Mouse (Mus musculus) neural tube, embryonic 13.5 days (tissue): ENCODE data around the gene Scai. TPM values are rescaled to one million over a fixed set of nuclear protein-coding genes. Genes with fewer than 3 reads are reported as not detected.

Experiments
- ATAC-seq: fragments of 200-750 bp; cut with Nextera tagmentation; 2 replicates; pipeline ENCODE4 v1.8.0; 2017; ENCODE audit warnings: low read depth, mild to moderate bottlenecking, moderate TSS enrichment, moderate library complexity
- H3K27ac ChIP-seq: fragments of 300-500 bp; sonication (generic); replicated peaks from 2 replicates; pipeline ENCODE4 v1.5.1; 2015; ENCODE audit warnings: moderate library complexity, mild to moderate bottlenecking, inconsistent platforms
- H3K27me3 ChIP-seq: fragments of 300-500 bp; sonication (generic); 2 replicates; pipeline ENCODE4 v1.6.1; 2015; ENCODE audit warnings: mild to moderate bottlenecking, inconsistent platforms
- H3K36me3 ChIP-seq: fragments of 300-500 bp; sonication (generic); 2 replicates; pipeline ENCODE4 v1.6.1; 2015; ENCODE audit warnings: mild to moderate bottlenecking, inconsistent platforms
- H3K4me1 ChIP-seq: fragments of 300-500 bp; sonication (generic); replicated peaks from 2 replicates; pipeline ENCODE4 v1.6.1; 2015; ENCODE audit warnings: inconsistent platforms
- H3K4me2 ChIP-seq: fragments of 300-500 bp; sonication (generic); 2 replicates; pipeline ENCODE4 v1.6.1; 2015; ENCODE audit warnings: inconsistent platforms, mild to moderate bottlenecking, moderate library complexity
- H3K4me3 ChIP-seq: fragments of 300-500 bp; sonication (generic); 2 replicates; pipeline ENCODE4 v1.5.1; 2015; ENCODE audit warnings: mild to moderate bottlenecking, inconsistent platforms
- H3K9ac ChIP-seq: fragments of 300-500 bp; sonication (generic); 2 replicates; pipeline ENCODE4 v1.6.1; 2015; ENCODE audit warnings: moderate library complexity, mild to moderate bottlenecking, inconsistent platforms
- H3K9me3 ChIP-seq: fragments of 300-500 bp; sonication (generic); 2 replicates; pipeline ENCODE4 v1.6.1; 2016; ENCODE audit warnings: inconsistent platforms
- WGBS: fragments of 180-500 bp; shearing (Covaris S2); methylation state at CpG from one replicate; pipeline ENCODE4 v1.1.7; 2015; 5-methylcytosine and 5-hydroxymethylcytosine counted together
- polyA plus RNA-seq: library from polyadenylated mRNA; unstranded; fragments of >200 nt; fragmentation: Nextera tagmentation; extraction: Ambion mirVana; gene quantifications from 2 replicates; pipeline ENCODE4 v1.2.1, GENCODE M21; 2015

Gene Scai
- polyA plus RNA-seq, 1 experiment from 2014 or later, result 15.9 TPM

DNA sequence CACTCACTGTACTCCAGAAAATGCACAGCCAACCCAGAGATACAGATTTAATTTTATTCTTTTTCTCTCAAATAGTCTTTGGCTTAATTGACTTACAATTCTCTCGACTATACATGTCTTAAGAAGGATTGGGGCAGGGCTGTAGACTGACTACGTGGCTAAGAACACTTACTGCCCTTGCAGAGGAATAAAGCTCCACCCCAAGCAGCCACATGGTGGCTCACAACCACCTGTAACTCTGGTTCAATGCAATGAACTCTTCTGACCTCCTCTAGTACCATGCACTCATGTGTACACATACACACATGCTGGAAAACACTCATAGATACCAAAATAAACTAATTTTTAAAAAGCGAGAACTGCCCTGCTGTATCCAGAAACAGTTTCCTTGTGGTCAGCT is 4.6 kb downstream of the Scai start:
- H3K9ac ChIP-seq, result no peak overlapping the region
- no peaks in the 10 kb centered on the region for H3K9me3 ChIP-seq
- H3K36me3 ChIP-seq, result peaks cover 30% of the 10 kb centered on the region
- 78% methylated on average over 3 of the region's 3 CpGs for WGBS
- ATAC-seq, result no peak
- peaks cover 20% of the 10 kb centered on the region for H3K4me1 ChIP-seq
- no peak overlapping the region for H3K4me2 ChIP-seq
- no peak overlapping the region for H3K4me3 ChIP-seq
- H3K27ac ChIP-seq, result no peak overlapping the region
- H3K27me3 ChIP-seq, result no peaks in the 10 kb centered on the region

DNA sequence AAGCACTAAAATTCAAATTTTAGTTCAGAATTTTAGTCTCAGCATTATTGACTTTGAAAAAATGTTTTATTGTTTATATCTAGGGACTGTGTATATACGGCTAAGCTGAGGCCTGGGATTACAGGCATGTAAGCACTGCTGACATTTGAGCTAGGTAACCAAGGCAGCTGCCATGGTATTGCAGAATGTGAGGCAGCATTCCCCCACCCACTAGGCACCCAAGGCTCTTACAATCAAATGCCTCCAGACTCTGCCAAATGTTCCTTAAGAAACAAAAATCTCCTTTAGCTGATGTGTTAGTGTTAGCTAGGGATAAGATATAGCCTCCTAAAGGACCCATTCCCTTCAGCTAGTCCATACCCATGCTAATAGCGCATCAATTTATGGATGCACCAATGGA is 6.9 kb downstream of the Scai start:
- Histone ChIP-seq H3K4me1 (peaks cover 7% of the 10 kb centered on the region), H3K4me3 (no peak overlapping the region), H3K9me3 (no peaks in the 10 kb centered on the region), H3K9ac (no peak overlapping the region), H3K4me2 (no peak overlapping the region), H3K27me3 (no peaks in the 10 kb centered on the region), H3K36me3 (peaks cover 47% of the 10 kb centered on the region), H3K27ac (no peak overlapping the region)
- 88% methylated on average over 2 of the region's 2 CpGs for WGBS
- no peak for ATAC-seq

DNA sequence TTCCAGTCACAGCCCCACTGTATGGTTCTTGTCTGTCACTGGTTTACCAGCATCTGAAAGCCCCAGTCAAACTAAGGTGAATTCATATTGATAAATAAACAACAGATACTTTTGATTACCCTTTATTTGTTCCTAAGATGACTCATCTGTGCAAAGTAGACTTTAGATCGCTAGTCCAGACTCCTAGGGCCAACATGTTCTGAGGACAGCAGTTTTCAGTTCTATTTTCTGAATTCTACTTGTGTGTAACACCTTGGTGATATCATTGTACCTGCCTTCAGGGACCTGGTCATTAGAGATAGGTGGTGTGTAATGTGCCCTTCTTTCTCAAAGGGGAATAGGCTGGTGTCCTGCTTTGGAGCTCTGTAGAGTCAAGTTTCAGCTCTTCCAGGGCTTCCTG is 29.5 kb downstream of the Scai start:
- H3K4me1 ChIP-seq, result 0 out of 2 replicates have a peak, but pooled peaks cover 4% of the 10 kb centered on the region
- H3K27ac ChIP-seq, result no peak overlapping the region
- H3K36me3 ChIP-seq, result peaks cover 6% of the 10 kb centered on the region
- no peaks in the 10 kb centered on the region for H3K27me3 ChIP-seq
- H3K4me3 ChIP-seq, result no peak overlapping the region
- ATAC-seq, result no peak
- H3K9me3 ChIP-seq, result no peaks in the 10 kb centered on the region
- no peak overlapping the region for H3K4me2 ChIP-seq
- no peak overlapping the region for H3K9ac ChIP-seq
- 95% methylated on average over 1 of the region's 1 CpGs for WGBS

DNA sequence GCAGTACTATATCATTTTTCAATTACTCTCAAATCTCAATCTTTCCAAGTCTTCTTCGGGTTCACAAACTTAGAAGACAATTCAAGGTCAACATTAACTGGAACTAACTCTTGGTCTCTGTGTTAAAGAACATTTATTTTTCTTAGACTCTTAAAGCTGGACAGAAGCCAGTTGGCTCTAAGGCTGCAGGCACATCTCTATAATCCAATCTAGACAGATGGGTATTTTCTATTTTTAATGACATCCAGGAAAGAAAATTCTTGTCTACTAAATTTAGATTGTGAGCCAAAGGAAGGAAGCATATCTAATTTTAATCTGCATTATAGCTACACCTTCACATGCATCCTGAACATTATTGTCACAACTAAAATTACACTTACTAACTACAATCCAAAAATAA is 32.6 kb downstream of the Scai start:
- no peak overlapping the region for H3K4me2 ChIP-seq
- no peak for ATAC-seq
- no peak overlapping the region for H3K27ac ChIP-seq
- H3K9me3 ChIP-seq, result no peaks in the 10 kb centered on the region
- peaks cover 10% of the 10 kb centered on the region for H3K36me3 ChIP-seq
- WGBS, result 91% methylated on average over 1 of the region's 1 CpGs
- 0 out of 2 replicates have a peak, but pooled peaks cover 4% of the 10 kb centered on the region for H3K4me1 ChIP-seq
- no peak overlapping the region for H3K4me3 ChIP-seq
- no peaks in the 10 kb centered on the region for H3K27me3 ChIP-seq
- H3K9ac ChIP-seq, result no peak overlapping the region

DNA sequence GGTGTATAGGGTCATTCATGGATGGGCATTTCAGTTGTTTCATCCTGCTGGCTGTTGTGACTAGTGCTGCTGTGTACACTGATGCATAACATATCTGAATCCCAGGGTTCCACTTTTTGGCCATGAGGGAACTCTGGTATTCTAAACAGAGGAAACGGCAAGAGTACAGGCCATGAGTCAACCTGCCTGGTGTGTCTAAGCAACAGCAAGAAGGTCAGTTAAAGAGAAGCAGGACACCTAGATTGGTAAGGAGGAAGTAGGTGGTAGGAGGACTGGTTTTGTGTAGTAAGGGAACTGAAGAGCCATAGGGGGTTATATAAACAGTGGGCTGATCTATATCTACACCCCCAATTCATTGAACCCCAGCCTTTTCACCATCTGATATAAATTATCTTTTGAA is 33.7 kb downstream of the Scai start:
- whole genome bisulfite sequencing, result 55% methylated on average over 1 of the region's 1 CpGs
- H3K27me3 ChIP-seq, result no peaks in the 10 kb centered on the region

DNA sequence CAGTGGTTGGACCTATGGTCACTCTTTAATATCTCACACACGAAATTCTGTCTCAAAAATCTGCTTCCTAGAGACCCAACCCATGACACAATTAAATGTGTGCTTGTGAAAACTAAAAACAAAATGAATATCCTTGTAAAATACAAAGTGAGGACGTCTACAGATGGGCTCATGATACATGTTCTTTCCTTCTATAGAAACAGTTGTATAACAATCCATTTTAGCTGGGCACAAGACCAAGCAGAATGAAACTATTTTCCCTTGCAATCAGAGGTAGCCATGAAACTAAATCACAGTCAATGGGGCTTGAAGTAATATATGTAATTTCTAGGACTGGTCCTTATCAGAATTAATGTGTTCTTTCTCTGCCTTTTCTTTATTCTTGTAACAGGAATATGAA is 39.6 kb downstream of the Scai start:
- WGBS, result 84% methylated on average over 2 of the region's 2 CpGs
- no peak overlapping the region for H3K4me3 ChIP-seq
- ATAC-seq, result no peak

More for the DNA sequence above, 33.7 kb downstream of the Scai start:
- H3K9me3 ChIP-seq, result no peaks in the 10 kb centered on the region
- no peak overlapping the region for H3K27ac ChIP-seq
- H3K4me3 ChIP-seq, result no peak overlapping the region
- 0 out of 2 replicates have a peak, but pooled peaks cover 4% of the 10 kb centered on the region for H3K4me1 ChIP-seq
- ATAC-seq, result no peak
- H3K9ac ChIP-seq, result no peak overlapping the region
- H3K36me3 ChIP-seq, result peaks cover 10% of the 10 kb centered on the region
- no peak overlapping the region for H3K4me2 ChIP-seq

DNA sequence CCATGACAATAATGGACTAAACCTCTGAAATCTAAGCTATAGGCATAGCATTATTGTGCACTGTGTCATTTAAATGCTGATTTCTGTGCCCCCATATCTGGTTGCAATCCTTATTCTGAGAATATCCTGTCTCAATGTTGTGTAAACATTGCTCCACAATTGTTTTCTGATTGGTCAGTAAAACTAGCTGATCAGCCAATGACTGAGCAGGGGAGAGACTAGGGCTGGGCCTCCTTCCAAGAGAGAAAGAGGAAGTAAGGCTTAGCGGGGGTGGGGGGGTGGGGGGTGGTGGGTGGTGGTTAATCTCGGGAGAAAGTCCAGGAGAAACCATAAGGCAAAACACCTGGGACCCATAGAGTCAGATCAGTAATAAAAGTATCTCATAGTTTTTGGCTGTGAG is 42.5 kb downstream of the Scai start:
- Histone ChIP-seq H3K27me3 (no peaks in the 10 kb centered on the region), H3K4me3 (no peak overlapping the region), H3K4me1 (no peaks in the 10 kb centered on the region), H3K36me3 (0 out of 2 replicates have a peak, but pooled peaks cover 3% of the 10 kb centered on the region), H3K9me3 (no peaks in the 10 kb centered on the region), H3K9ac (no peak overlapping the region), H3K27ac (no peak overlapping the region), H3K4me2 (no peak overlapping the region)
- WGBS, result 72% methylated on average over 2 of the region's 2 CpGs
- ATAC-seq, result no peak

More for the DNA sequence above, 39.6 kb downstream of the Scai start:
- Histone ChIP-seq H3K9me3 (no peaks in the 10 kb centered on the region), H3K36me3 (peaks cover 7% of the 10 kb centered on the region; the same call in 1 of the 2 replicates), H3K4me2 (no peak overlapping the region), H3K9ac (no peak overlapping the region), H3K27ac (no peak overlapping the region), H3K4me1 (no peaks in the 10 kb centered on the region), H3K27me3 (no peaks in the 10 kb centered on the region)

DNA sequence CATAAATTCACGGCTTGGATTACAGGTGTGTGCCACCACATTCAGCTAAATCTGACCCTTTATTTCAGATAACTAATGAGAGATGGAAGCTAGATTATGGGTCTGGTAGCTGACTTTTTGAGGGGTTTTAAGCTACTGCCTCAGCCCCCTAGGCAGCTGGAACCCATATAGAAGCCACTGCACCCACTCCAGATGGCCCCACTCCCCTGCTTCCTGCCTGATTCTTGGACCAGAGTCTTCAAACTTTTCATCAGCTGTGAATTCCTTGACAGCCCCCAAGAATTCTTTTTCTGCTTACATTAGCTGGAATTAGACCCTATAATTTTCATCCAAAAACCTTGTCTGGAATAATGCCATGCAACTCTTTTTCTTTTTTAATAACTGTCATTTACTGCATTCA is 44.1 kb downstream of the Scai start:
- H3K27ac ChIP-seq, result no peak overlapping the region
- H3K4me1 ChIP-seq, result no peaks in the 10 kb centered on the region
- H3K36me3 ChIP-seq, result 0 out of 2 replicates have a peak, but pooled peaks cover 3% of the 10 kb centered on the region
- no peak overlapping the region for H3K4me2 ChIP-seq
- H3K9ac ChIP-seq, result no peak overlapping the region
- no peaks in the 10 kb centered on the region for H3K9me3 ChIP-seq
- H3K4me3 ChIP-seq, result no peak overlapping the region
- 92% methylated on average over 1 of the region's 1 CpGs for WGBS
- no peak for ATAC-seq
- H3K27me3 ChIP-seq, result no peaks in the 10 kb centered on the region

DNA sequence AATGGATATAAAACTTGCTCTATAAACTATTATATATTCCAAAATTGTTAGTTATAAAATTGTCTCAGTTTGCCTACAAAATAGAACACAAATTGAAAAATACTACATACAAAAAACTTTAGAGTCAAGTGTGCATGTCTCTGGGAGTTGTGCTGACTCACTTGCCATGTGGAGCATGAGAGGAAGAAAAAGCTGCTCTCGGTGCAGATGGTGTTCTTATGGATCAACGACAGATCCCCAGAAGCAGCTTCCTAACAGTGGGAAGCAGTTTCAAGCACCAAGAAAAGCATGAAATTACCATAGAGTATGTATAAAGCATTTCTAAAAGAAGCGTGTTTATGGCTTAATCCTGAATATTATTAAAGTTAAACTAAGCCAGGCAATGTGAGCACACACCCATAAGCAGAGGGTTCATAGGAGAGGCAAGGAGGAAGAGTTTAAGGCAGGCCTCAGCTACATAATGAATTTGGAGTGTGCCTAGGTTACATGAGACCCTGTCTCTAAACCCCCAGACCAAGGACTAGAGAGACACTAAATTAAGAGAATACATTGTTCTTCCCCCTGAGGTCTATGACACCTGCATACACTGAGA is 48.1 kb downstream of the Scai start:
- no peaks in the 10 kb centered on the region for H3K4me1 ChIP-seq
- no peak overlapping the region for H3K27ac ChIP-seq
- H3K9ac ChIP-seq, result no peak overlapping the region
- H3K36me3 ChIP-seq, result no peaks in the 10 kb centered on the region
- no peak for ATAC-seq
- H3K4me3 ChIP-seq, result no peak overlapping the region
- H3K4me2 ChIP-seq, result no peak overlapping the region
- 73% methylated on average over 3 of the region's 3 CpGs for WGBS
- no peaks in the 10 kb centered on the region for H3K27me3 ChIP-seq
- no peaks in the 10 kb centered on the region for H3K9me3 ChIP-seq

DNA sequence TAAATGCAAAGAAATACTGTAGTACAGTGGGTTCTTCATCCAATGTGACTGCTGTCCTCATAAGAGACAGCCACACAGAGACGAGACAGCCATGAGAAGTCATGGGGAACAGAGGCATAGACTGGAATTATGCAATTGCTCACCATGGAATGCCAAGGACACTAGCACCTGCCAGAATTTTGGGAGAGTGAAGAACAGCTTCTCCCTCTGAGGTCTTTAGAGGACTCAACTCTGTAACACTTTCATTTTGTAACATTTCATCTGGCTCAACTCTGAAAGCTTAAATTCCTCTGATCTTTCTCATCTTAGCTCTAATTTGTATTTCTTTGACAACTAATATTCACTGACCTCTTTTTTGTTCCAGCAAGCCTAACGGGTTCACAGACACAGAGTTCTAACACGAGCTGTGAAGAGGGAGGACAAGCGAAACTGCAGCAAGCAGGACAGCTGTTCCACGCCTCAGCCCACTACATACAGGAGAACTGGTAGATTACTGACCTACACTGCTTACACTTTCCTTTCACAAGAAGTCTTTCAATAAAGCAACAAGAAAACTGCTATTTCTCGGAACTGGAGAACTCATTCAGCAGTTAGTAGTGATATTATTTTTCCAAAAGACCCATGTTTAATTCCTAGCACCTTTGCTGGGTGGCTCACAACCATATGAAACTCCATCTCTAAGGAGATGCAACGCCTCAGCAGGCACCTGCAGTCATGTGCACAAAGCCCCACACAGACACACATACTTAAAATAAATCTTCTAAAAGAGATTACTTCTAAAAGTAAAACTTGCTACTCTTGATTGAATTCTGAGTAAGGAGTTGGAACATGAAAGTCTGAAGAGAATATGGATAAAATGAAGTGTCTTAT is 49.7 kb downstream of the Scai start:
- no peaks in the 10 kb centered on the region for H3K4me1 ChIP-seq
- WGBS, result 92% methylated on average over 7 of the region's 7 CpGs

DNA sequence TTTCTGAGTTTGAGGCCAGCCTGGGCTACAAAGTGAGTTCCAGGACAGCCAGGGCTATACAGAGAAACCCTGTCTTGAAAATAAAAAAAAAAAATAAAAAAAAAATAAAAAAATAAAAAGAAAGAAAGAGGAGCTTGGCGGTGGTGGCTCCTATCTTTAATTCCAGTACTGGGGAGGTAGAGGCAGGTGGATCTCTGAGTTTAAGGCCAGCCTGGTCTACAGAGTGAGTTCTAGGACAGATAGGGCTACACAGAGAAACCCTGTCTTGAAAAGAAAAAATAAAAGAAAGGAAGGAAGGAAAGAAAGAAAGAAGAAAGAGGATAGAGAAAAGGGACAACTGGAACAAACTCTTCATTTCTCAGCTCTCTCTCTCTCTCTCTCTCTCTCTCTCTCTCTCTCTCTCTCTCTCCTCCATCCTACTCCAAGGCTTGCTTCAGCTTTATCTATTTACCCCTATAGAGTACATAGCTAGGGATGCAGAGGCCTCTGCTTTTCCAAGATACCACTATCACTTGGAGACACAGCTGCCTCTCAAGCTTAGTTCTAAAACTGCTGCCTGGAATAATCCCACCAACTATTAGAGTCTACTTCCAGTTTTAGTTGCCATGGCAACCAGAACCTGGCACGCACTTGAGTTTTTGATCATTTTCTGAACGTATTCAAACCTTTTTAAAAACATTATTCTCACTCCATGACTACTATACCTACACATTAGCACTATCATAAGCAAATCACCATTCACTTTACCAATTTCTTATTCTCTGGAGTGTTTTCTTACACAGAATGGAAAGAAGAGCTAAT is 60.8 kb downstream of the Scai start:
- Histone ChIP-seq H3K4me1 (no peaks in the 10 kb centered on the region), H3K27ac (no peak overlapping the region), H3K27me3 (no peaks in the 10 kb centered on the region), H3K4me2 (no peak overlapping the region), H3K9ac (no peak overlapping the region), H3K9me3 (no peaks in the 10 kb centered on the region), H3K4me3 (no peak overlapping the region), H3K36me3 (peaks cover 13% of the 10 kb centered on the region; the same call in 1 of the 2 replicates)
- 84% methylated on average over 3 of the region's 3 CpGs for WGBS
- ATAC-seq, result no peak

More for the DNA sequence above, 49.7 kb downstream of the Scai start:
- Histone ChIP-seq H3K27ac (no peak overlapping the region), H3K27me3 (no peaks in the 10 kb centered on the region), H3K36me3 (0 out of 2 replicates have a peak, but pooled peaks cover 6% of the 10 kb centered on the region), H3K9ac (no peak overlapping the region), H3K9me3 (no peaks in the 10 kb centered on the region), H3K4me3 (no peak overlapping the region), H3K4me2 (no peak overlapping the region)
- no peak for ATAC-seq

DNA sequence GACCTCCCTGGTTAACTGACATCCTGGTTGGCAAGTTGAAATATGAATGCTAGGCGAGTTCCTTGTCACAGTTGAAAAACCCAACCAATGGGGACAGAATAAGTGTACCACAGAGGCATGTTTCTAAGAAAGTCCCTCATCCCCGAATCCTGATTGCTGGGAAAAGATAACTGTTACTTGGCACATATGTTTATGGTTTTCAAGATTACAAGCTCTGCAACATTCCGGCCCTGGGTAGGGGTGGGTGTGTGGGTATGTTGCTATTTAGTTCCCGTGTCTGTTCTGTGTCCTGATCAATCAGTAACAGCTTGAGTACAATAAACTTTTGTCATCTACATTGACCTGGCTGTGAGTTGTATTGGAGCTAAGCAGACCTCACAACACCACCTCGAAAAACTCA is 66.4 kb downstream of the Scai start:
- no peak overlapping the region for H3K27ac ChIP-seq
- 72% methylated on average over 5 of the region's 5 CpGs for whole genome bisulfite sequencing
- no peak for ATAC-seq
- H3K4me2 ChIP-seq, result no peak overlapping the region
- no peak overlapping the region for H3K4me3 ChIP-seq
- H3K4me1 ChIP-seq, result no peaks in the 10 kb centered on the region
- H3K27me3 ChIP-seq, result no peaks in the 10 kb centered on the region
- no peak overlapping the region for H3K9ac ChIP-seq
- no peaks in the 10 kb centered on the region for H3K9me3 ChIP-seq
- peaks cover 52% of the 10 kb centered on the region for H3K36me3 ChIP-seq
